Mouse (Mus musculus) hindbrain, postnatal 0 days (tissue): Measurements from ENCODE around the gene Akirin1. TPM values are rescaled to one million over a fixed set of nuclear protein-coding genes. Genes with fewer than 3 reads are reported as not detected.

ENCODE experiments used
- ATAC-seq: fragments of 200-750 bp; cut with Nextera tagmentation; 2 replicates; pipeline ENCODE4 v1.8.0; 2017; ENCODE audit warnings: mild to moderate bottlenecking, moderate TSS enrichment, moderate library complexity
- DNase-seq: peaks from one replicate; pipeline ENCODE4 v3.0.0-alpha.2; 2015; ENCODE audit warnings: low spot score
- H3K27ac ChIP-seq: fragments of 300-500 bp; sonication (generic); 2 replicates; pipeline ENCODE4 v1.5.1; 2014; ENCODE audit warnings: mild to moderate bottlenecking
- H3K27me3 ChIP-seq: fragments of 300-500 bp; sonication (generic); 2 replicates; pipeline ENCODE4 v1.6.1; 2014; ENCODE audit warnings: low read length, mixed read lengths; ENCODE audit not compliant: insufficient read depth
- H3K36me3 ChIP-seq: fragments of 300-500 bp; sonication (generic); 2 replicates; pipeline ENCODE4 v1.6.1; 2014; ENCODE audit warnings: low read length, mixed read lengths; ENCODE audit not compliant: insufficient read depth
- H3K4me1 ChIP-seq: fragments of 300-500 bp; sonication (generic); 2 replicates; pipeline ENCODE4 v1.6.1; 2014; ENCODE audit warnings: antibody characterized with exemption, low read length, mixed read lengths; ENCODE audit not compliant: insufficient read depth
- H3K4me2 ChIP-seq: fragments of 300-500 bp; sonication (generic); 2 replicates; pipeline ENCODE4 v1.6.1; 2014; ENCODE audit warnings: low read depth, mild to moderate bottlenecking, low read length, moderate library complexity, mixed read lengths
- H3K4me3 ChIP-seq: fragments of 300-500 bp; sonication (generic); 2 replicates; pipeline ENCODE4 v1.5.1; 2014; ENCODE audit warnings: low read length
- H3K9ac ChIP-seq: fragments of 300-500 bp; sonication (generic); replicated peaks from 2 replicates; pipeline ENCODE4 v1.6.1; 2014; ENCODE audit warnings: mild to moderate bottlenecking, low read length, moderate library complexity, mixed read lengths
- H3K9me3 ChIP-seq: fragments of 300-500 bp; sonication (generic); 2 replicates; pipeline ENCODE4 v1.6.1; 2016; ENCODE audit warnings: low read length, mixed read lengths
- CTCF ChIP-seq: IDR thresholded peaks from 2 replicates; pipeline ENCODE4 v1.5.1; 2016; ENCODE audit warnings: antibody characterized with exemption, control low read depth, low read depth
- WGBS: fragments of 180-500 bp; shearing (Covaris S2); extraction: QIAGEN DNeasy Blood & Tissue Kit; methylation state at CpG from one replicate; pipeline ENCODE4 v1.1.7; 2014; 5-methylcytosine and 5-hydroxymethylcytosine counted together
- polyA plus RNA-seq: library from polyadenylated mRNA; unstranded; fragments of >200 nt; fragmentation: Nextera tagmentation; extraction: Ambion mirVana; gene quantifications from 2 replicates; pipeline ENCODE4 v1.2.1, GENCODE M21; 2015
- total RNA-seq: library from RNA; depleted of rRNA; stranded (reverse); fragments of >200 nt; gene quantifications from 2 replicates; pipeline ENCODE4 v1.2.3, GENCODE M21; 2014

The Akirin1 gene
- total and polyA plus RNA-seq, 2 experiments from 2014 or later: 48.7 to 82.7 TPM

DNA sequence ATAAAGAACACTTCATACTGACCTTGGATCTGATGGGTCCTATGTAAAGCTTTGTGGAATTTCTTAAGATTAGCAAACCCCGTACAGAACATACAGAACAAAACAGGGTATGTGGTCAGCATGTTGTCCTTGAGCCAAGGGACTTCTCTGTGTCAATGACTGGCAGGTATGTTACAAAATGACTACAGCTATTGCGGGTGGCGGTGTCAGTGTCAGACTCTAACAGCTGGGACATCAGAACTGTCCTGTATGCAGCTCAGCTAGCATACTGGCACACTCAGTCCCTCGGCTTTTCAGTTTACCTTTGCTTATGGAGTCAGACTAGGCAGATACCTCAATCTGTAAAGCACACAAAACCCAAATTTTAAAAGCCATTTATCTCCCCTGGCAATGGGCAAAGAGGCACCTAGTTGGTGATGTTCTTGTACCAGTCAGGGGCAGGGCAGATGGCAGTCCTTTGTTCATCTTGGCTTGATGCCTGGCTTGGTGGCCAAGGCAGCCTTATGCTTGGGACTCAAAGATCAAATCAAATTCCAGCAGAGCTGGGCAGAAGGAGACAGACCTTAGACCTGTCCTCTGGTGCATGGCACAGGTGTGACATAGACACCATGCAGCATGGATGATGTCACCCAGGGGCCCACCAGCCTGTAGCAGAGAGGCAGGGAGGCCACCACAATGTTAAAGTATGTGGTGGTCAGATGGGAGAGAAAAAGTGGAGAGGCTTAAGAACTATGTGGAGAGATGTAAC, 17.8 kb downstream of the Akirin1 start:
- H3K9me3 ChIP-seq: no peaks in the 10 kb centered on the region
- no peak overlapping the region for H3K4me2 ChIP-seq
- no peak overlapping the region; the same call in 1 of the 2 replicates for H3K27ac ChIP-seq
- no peak overlapping the region for H3K9ac ChIP-seq
- TF ChIP-seq CTCF: no peak
- peak; percentile 28 for DNase-seq
- no peaks in the 10 kb centered on the region for H3K4me1 ChIP-seq
- no peak overlapping the region for H3K4me3 ChIP-seq
- H3K27me3 ChIP-seq: no peaks in the 10 kb centered on the region
- WGBS: 87% methylated on average over 4 of the region's 4 CpGs
- peak; percentile 32; the same call in 1 of the 2 replicates for ATAC-seq
- H3K36me3 ChIP-seq: peaks cover 6% of the 10 kb centered on the region

- no peak for DNase-seq
- no peak for ATAC-seq
- no peaks in the 10 kb centered on the region for H3K36me3 ChIP-seq
- no peaks in the 10 kb centered on the region for H3K27me3 ChIP-seq
- H3K4me1 ChIP-seq: no peaks in the 10 kb centered on the region; the same call in 1 of the 2 replicates
- WGBS: 77% methylated on average over 4 of the region's 4 CpGs
- TF ChIP-seq CTCF: no peak
- H3K9me3 ChIP-seq: no peaks in the 10 kb centered on the region
- H3K27ac ChIP-seq: no peak overlapping the region
- no peak overlapping the region for H3K4me3 ChIP-seq
- no peak overlapping the region for H3K9ac ChIP-seq
- H3K4me2 ChIP-seq: no peak overlapping the region
Observed at GRCm38 (mm10) chr4:123721761-123722160, 28.4 kb downstream of the Akirin1 start.

DNA sequence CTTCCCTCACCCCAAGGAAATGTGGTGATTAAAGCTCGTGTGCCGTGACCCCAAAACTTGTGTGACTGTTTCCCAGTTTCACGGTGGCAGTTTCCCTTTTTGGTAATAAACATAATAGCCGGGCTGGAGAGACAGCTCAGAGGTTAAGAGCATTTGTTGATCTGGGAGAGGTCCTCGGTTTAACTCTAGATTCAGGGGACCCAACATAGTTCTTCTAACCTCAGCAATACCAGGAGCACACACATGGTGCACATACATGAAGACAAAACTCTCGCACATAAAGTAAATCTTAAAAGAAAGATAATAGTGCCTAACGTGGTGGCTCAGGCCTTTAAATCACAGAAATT, 31.7 kb downstream of the Akirin1 start:
- Histone ChIP-seq H3K4me2 (peak overlapping the region; percentile 65), H3K9me3 (no peaks in the 10 kb centered on the region), H3K27ac (peak overlapping the region; percentile 78; the same call in 1 of the 2 replicates), H3K4me3 (peak overlapping the region; percentile 75), H3K9ac (peak overlapping the region; percentile 33; the same call in 1 of the 2 replicates), H3K27me3 (no peaks in the 10 kb centered on the region), H3K36me3 (peaks cover 10% of the 10 kb centered on the region), H3K4me1 (no peaks in the 10 kb centered on the region; the same call in 1 of the 2 replicates)
- 24% methylated on average over 7 of the region's 7 CpGs for WGBS
- no peak for DNase-seq
- peak; percentile 8; the same call in 1 of the 2 replicates for ATAC-seq
- no peak for TF ChIP-seq CTCF

DNA sequence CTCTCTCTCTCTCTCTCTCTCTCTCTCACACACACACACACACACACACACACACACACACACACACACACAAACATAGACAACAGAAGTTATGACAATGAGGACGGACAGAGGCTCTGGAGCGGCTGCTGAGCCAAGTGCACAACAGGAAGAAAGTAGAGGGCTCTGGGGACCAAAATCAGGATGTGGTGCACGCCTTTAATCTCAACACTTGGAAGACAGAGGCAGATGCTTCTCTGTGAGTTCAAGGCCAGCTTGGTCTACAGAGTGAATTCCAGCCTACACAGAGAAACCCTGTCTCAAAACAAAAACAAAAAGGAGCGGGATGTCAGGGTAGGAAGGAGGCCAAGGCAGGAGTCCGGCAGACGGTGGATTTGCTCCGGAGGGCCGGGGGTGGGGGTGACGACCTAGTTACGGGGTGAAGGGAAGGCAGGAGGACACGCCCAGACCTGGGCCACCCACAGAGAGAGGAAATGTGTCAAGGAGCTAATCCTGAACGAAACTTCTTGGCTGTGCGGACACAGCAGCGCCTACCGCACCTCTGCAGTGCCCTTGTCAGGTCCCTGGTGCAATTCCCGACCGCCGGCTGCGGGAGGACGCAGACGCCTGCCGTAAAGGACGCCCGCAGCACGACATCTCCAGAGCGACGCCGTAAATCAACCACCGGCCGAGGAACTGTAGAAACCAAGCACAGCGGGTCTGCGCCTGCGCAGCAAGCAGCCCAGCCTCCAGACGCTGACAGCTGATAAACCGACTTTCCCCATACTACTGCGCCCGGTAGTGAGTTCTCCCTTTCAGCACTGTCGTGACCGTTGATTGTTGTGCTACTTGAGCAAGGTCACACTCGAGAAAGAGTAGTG, 32.3 kb downstream of the Akirin1 start, which contains the start of gene Ndufs5:
Gene Ndufs5, minus strand, starts transcription at position 629 of the 860 bp plus-strand sequence.
- H3K36me3 ChIP-seq: peaks cover 10% of the 10 kb centered on the region
- peak within 1 kb of the TSS; percentile 78; the same call in 1 of the 2 replicates for H3K27ac ChIP-seq
- peak within 1 kb of the TSS; percentile 75 for H3K4me3 ChIP-seq
- ATAC-seq (peak; percentile 95), DNase-seq (peak; percentile 98)
- no peaks in the 10 kb centered on the region for H3K27me3 ChIP-seq
- H3K9me3 ChIP-seq: no peaks in the 10 kb centered on the region
- peak within 1 kb of the TSS; percentile 77 for H3K9ac ChIP-seq
- under 1% methylated on average over 40 of the region's 40 CpGs for WGBS
- H3K4me1 ChIP-seq: no peaks in the 10 kb centered on the region; the same call in 1 of the 2 replicates
- no peak for TF ChIP-seq CTCF
- peak within 1 kb of the TSS; percentile 65 for H3K4me2 ChIP-seq

DNA sequence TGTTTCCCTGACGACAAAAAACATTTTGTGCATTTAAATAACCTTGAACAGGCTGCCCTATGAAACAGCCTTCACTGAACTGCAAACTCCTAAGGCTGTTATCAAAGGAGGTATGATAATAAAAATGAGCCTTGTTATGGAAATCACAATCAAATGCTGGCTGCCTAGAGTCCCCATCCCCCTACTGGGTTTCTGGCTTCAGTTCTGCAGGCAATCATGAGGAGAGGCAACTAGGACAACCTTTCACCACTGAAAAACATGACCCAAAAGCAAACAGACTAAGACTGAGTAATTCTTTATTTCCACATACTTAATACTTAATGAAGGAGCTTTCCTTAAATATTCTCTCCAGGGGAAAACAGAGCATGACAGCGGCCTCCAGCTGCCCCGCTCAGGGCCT, 37.7 kb downstream of the Akirin1 start:
- Histone ChIP-seq H3K27me3 (no peaks in the 10 kb centered on the region), H3K4me1 (no peaks in the 10 kb centered on the region; the same call in 1 of the 2 replicates), H3K27ac (no peak overlapping the region), H3K9ac (no peak overlapping the region), H3K4me3 (no peak overlapping the region), H3K36me3 (peaks cover 10% of the 10 kb centered on the region), H3K4me2 (no peak overlapping the region), H3K9me3 (no peaks in the 10 kb centered on the region)
- no peak for DNase-seq
- 95% methylated on average over 1 of the region's 3 CpGs for WGBS
- ATAC-seq: no peak
- TF ChIP-seq CTCF: no peak

- WGBS: 93% methylated on average over 5 of the region's 5 CpGs
- no peak overlapping the region for H3K4me3 ChIP-seq
- H3K9ac ChIP-seq: no peak overlapping the region
- DNase-seq (no peak), ATAC-seq (no peak)
- no peaks in the 10 kb centered on the region for H3K9me3 ChIP-seq
- no peaks in the 10 kb centered on the region for H3K4me1 ChIP-seq
- no peak for TF ChIP-seq CTCF
- H3K27me3 ChIP-seq: no peaks in the 10 kb centered on the region
- no peaks in the 10 kb centered on the region for H3K36me3 ChIP-seq
- H3K4me2 ChIP-seq: no peak overlapping the region
- no peak overlapping the region for H3K27ac ChIP-seq
Observed at GRCm38 (mm10) chr4:123707340-123707739, 42.8 kb downstream of the Akirin1 start.
